Mouse (Mus musculus): Measurements from ENCODE around the gene Akap13.

The Akap13 gene

DNA sequence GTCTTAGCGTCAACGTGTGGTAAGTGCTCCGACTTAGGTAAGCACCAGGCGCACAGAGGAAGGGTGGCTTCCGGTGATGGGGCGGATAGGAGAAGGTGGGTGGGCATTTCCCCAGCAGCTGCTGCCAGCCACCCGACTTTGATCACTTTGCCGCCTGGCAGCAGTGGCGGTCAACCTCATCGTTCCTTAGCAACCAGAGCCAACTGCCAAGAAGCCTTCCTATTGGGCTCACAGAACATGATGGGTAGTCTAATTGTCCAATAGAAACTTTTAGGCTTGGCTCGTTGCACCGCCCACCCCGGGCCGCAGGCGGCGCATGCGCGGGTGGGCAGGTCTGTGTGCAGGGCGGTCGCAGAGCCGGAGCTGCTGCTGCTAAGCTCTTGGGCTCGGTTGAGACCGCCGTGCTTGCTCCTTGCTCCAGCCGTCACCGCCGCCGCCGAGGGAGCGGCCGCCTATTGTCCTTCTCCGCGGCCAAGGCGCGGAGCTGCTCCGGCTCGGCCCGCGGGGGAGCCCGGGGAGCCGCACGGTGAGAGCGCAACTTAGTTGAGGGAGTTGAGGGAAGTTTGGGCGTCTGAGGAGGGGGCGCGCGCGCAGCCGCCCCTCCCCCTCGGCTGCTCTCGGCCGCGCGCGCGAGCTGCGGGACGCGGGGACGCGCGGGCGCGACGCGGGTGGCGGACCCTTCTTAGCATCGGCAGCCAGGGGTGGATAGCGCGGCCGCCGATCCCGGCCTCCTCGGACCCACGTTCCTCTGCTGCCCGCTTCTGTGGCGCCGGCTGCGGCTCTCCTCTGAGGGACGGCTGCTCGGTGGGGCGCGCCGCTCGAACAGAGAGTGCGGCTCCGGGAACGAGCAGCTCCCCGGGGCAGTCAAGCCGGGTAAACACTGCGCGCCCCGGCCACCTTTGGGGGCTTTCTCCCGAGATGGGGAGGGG lies at the start of gene Akap13:
Gene Akap13 (plus strand): TSS at position 312 of the 929 bp plus-strand sequence.
- in situ Hi-C loops (cut with MboI; ENCODE audit: low pct_unique_long_range_greater_than_20kb in 1 of 2, low sequenced_read_pairs in 2 of 2, unreplicated experiment in 1 of 2), result no loop called here

DNA sequence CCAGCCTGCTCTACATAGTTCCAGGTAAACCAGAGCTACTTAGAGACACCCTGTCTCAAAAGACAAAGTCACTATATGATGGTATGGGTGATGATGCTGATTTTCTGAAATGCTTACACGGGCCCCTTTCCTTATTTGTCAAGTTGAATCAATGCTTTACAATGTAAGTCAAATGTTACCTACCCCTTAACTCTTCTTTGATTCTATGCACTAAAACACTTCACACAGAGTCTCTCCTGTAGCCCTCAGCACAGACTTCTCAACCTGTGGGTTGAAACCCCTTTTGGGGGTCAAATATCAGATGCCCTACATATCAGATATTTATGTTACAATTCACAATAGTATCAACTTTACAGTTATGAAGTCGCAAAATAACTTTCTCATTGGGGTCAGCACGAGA lies 44.7 kb upstream of the Akap13 start:
- in situ Hi-C loops (cut with MboI; ENCODE audit: low pct_unique_long_range_greater_than_20kb in 1 of 2, low sequenced_read_pairs in 2 of 2, unreplicated experiment in 1 of 2), result no loop called here

DNA sequence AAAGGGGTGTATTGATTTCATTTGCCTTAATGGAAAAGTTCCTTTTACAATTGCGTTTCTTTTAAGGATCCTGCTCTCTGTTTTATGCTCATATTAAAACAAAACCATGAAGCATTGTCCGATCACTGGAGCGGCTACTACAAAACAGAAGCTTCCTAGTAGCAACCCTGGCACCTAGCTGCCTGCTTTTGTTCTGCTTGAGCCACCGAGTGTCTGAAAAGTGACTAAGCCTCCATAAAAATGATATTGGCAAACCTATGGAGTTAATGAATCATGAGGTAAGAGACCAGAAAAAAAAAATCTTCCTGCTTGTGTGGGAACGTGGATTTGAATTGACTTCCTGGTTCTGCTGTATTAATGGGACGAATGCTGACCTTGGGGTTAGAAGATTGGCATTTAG lies 44.1 kb upstream of the Akap13 start:
- in situ Hi-C loops (cut with MboI; ENCODE audit: low pct_unique_long_range_greater_than_20kb in 1 of 2, low sequenced_read_pairs in 2 of 2, unreplicated experiment in 1 of 2), result no loop called here

DNA sequence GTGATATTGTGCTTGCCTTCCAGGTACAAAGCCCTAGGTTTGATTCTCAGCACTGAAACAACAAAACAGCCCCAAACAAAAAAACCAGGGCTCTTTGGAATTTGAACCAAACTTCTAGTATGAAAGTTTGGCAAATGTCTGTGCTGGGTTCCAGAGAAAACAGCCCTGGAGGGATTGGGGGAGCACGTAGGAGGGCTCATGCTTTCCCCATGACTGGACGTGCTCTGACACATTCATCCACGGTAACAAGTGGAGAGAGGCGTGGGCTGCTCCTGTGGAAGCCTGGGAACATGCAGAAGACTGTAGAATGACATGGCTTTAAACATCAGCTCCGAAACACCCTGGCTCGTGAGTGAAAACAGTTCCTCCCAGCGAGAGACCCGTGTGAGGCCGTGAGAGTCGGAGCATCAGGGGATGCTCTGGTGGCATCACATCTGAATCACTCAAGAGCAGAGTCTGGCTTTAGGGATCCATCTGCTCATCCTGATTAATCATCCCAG lies 43.3 kb upstream of the Akap13 start:
- in situ Hi-C loops (cut with MboI; ENCODE audit: low pct_unique_long_range_greater_than_20kb in 1 of 2, low sequenced_read_pairs in 2 of 2, unreplicated experiment in 1 of 2), result no loop called here

DNA sequence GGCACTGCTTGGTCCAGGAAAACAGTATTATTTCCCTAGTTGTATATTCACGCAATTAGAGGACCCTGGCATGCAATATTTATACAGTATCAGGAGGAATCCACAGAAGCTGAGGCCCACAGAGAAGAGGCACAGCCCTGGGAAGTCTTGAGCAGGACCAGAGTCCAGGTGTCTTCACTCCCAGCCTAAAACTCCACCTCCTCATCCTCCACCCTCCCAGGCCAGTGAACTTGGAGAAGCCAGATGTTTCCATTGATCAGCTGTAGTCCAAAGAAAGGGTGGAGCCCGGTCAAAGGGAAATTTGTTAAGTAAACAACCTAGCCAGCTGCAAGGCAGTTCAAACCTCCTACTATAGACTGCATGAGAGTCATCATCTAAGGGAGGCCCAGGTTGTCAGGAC lies 42.8 kb upstream of the Akap13 start:
- in situ Hi-C loops (cut with MboI; ENCODE audit: low pct_unique_long_range_greater_than_20kb in 1 of 2, low sequenced_read_pairs in 2 of 2, unreplicated experiment in 1 of 2), result no loop called here

DNA sequence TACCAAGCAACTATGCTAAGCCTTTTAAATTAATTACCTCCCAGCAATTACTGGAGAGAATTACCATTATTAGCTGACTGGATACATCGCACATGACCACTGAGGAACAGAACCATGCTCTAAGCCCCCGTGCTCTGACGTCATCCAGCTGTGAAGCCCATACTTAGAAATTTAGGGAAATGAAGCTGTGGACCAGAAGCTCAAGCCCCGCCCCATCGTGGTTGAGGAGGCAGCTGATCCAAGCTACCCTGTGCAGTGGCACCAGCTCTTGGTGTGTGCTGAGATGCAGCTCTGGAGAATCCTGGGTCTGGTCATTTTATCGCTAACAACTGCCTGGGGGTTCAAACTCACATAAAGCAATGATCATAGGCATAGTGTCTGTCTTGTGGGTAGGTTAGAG lies 41.4 kb upstream of the Akap13 start:
- in situ Hi-C loops (cut with MboI; ENCODE audit: low pct_unique_long_range_greater_than_20kb in 1 of 2, low sequenced_read_pairs in 2 of 2, unreplicated experiment in 1 of 2), result no loop called here

DNA sequence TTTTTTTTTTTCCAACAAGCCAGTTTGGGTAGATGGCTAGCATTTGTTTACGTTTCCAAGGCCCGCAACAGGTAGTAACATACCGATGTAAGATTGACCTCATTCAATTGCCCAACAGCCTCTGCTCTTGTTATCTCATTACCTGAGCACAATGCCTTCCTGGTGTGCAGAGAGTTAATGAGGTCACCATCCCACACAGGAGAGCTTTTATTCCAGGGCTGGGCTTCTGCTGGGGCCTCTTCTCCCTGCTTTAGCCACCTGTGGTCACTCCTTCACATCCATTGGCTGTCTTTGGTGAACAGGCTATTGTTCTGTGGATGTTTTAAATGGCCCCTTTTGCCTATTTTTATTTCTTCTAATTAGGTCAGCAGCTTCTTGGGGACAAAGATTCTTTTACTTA lies 41.0 kb upstream of the Akap13 start:
- in situ Hi-C loops (cut with MboI; ENCODE audit: low pct_unique_long_range_greater_than_20kb in 1 of 2, low sequenced_read_pairs in 2 of 2, unreplicated experiment in 1 of 2), result no loop called here

DNA sequence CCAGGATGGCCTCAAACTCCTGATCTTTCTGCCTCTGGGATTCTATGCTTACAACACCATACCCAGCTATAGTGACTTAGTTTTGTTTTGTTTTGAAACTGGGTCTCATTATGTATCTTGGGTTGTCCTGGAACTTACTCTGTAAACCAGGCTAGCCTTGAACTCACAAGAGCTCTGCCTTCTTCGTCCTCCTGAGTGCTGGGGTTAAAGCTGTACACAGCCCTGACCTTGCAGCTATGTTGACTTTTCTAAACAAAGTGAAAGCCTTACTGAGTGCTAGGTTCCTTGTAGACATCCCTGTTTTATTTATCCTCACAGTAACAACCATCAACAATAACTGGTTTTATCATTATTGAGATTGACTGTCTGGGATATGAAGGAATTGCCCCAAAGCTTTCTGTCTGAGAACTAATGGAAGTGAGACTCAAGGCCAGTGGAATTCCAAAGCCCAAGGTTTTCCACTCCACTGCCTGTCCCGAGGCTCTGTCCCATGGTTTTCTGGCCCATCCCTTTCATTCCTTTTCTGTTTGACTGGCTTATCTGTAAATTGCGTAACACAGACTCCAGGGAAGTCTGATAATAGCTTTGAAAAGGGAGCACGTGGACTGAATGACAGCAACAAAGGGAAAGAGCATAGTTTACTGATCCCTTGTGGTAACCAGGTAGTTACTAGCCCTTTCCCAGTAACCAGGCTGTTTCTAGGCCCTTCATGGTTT lies 40.0 kb upstream of the Akap13 start:
- in situ Hi-C loops (cut with MboI; ENCODE audit: low pct_unique_long_range_greater_than_20kb in 1 of 2, low sequenced_read_pairs in 2 of 2, unreplicated experiment in 1 of 2), result no loop called here

DNA sequence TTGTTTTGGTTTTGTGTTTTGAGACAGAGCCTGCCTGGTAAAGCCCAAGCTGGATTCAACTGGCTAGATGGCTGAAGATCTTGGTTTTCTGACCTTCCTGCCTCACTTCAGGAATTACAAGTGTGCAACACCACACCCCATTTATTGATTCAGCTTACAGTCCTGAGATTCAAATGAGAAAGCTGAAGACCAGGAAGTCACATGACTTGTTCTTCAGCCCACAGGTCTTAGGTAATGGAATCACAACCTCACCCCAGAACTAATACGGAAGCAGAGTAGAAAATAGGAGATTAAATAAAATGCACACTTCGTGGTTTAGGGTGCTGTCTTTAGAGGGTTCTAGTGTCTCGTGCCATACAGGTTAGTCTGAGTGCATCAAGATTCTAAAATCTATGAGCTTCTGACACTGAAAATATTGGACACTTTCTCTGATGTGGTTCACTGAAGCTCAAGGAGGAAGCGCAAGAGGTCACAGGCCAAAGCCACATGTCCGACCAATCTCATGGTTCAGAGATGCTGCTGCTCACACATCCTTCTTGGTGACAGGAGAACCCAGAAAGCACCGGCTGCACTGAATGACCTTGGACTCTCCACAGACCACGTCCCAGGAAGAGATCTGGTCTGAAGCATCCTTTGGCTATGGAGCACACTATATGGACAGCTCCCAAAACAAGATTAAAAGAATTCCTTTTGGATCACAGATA lies 39.3 kb upstream of the Akap13 start:
- in situ Hi-C loops (cut with MboI; ENCODE audit: low pct_unique_long_range_greater_than_20kb in 1 of 2, low sequenced_read_pairs in 2 of 2, unreplicated experiment in 1 of 2), result no loop called here

DNA sequence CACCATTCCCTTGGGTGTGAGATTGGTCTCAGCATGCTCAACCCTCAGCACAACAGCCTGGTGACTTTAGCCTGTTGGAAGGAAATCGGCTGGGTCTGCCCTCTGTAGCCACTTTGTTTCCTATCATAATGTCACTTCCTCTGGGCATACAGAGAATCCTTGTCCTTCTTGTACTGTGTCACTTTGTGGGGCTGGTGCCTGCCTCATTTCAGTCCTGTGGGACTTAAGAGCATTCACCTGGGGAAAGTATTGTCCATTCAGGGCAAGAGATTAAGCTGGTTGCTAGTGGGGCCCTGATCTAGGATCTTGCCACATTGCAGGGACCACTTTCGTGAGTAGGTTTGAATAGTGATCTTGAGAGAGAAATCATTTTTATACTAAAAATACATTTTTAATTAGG lies 34.4 kb upstream of the Akap13 start:
- in situ Hi-C loops (cut with MboI; ENCODE audit: low pct_unique_long_range_greater_than_20kb in 1 of 2, low sequenced_read_pairs in 2 of 2, unreplicated experiment in 1 of 2), result no loop called here

DNA sequence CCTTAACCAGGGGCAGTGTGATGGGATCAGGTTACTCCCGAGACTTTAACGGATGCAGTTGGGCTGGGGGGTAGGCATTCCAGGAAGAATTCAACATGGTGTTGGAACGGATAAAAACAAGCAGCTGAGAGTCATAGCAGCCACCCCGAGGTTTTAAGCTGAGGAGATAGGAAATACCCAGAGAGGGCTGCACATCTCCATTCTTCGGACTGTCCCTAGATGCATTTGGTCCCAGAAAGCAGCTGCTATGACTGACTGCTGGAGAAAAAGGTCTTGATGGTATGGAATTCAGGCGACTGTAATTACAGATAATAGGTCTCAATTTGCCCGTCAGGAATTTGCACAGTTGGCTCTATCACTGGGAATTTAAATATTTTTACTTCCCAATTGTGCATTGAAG lies 31.2 kb upstream of the Akap13 start:
- in situ Hi-C loops (cut with MboI; ENCODE audit: low pct_unique_long_range_greater_than_20kb in 1 of 2, low sequenced_read_pairs in 2 of 2, unreplicated experiment in 1 of 2), result no loop called here

DNA sequence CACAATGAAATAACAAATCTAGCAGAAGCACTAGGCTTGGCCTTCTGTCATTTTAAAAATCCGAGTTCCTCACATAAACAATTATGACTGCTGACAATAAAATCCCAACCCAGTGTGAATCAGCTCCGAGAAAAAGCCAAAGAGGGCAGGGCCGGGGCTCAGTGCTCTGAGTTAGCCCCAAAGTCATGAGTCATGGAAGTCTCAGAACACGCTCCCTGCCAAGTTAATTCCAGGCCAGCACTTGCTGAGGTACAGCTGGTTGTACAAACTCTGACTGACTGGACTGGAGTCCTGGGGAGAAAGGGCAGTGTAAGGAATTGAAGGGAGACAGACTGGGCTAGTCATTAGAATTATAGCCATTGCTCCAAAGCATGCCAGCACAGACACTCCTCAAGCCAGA lies 28.0 kb upstream of the Akap13 start:
- in situ Hi-C loops (cut with MboI; ENCODE audit: low pct_unique_long_range_greater_than_20kb in 1 of 2, low sequenced_read_pairs in 2 of 2, unreplicated experiment in 1 of 2), result no loop called here

DNA sequence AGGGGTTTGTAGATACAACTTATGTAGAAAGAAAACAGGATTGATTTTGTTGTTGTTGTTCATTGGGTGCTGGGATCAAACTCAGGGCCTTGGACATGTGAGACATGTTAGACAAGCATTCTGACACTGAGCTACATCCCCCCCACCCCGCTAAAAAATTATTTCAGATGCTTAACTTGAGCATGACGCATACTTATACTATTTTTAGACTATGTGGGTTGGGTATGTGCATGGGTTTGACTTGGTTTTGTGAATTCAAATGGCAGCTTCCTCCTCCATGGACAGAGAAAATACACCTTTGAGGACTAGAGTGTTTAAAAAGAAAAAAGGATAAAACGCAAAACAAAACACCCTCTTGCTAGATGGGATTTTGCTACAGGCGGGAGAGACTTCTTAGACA lies 26.4 kb upstream of the Akap13 start:
- in situ Hi-C loops (cut with MboI; ENCODE audit: low pct_unique_long_range_greater_than_20kb in 1 of 2, low sequenced_read_pairs in 2 of 2, unreplicated experiment in 1 of 2), result no loop called here

DNA sequence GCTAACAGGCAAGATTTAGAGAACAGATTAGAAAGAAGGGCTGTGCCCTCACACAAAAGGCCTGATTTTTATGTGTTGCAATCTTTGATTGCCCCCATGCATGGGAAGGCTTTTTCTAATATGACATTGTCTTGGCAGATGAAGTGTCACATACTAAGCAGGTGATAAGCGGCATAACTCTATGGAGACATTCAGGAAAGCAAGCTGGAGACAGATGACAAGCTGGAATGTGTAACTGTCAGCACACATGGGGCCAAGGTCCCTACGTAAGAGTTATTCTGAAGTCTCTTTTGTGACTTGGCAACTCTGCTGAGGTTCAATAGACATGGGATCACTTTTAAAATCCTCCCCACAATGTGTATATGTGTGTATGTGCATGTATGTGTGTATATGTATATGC lies 24.8 kb upstream of the Akap13 start:
- in situ Hi-C loops (cut with MboI; ENCODE audit: low pct_unique_long_range_greater_than_20kb in 1 of 2, low sequenced_read_pairs in 2 of 2, unreplicated experiment in 1 of 2), result loop anchor here in 1 of 2 experiments (10.0 kb wide), 1 partner anchor 64 kb away; no protein-coding TSS in a partner anchor

DNA sequence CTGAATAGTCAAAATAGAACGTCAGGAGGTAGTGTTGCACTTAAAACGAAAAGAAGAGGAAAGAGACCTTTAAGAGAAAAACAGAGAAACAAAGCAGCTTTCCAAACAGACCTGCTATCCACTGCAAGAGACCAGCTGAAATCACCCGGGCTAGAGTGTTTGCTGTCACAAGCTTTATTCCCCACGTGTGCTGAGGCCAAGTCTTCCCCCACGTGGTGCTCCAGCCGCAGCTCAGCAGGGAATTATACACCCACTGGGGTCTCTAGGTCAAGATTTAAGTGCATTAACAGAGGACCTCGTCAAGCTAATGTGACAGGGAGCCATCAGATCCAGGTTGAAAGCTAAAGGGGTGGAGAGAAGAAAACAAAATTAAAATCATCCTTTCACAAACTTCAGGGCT lies 24.3 kb upstream of the Akap13 start:
- in situ Hi-C loops (cut with MboI; ENCODE audit: low pct_unique_long_range_greater_than_20kb in 1 of 2, low sequenced_read_pairs in 2 of 2, unreplicated experiment in 1 of 2), result loop anchor here in 1 of 2 experiments (10.0 kb wide), 1 partner anchor 64 kb away; no protein-coding TSS in a partner anchor

DNA sequence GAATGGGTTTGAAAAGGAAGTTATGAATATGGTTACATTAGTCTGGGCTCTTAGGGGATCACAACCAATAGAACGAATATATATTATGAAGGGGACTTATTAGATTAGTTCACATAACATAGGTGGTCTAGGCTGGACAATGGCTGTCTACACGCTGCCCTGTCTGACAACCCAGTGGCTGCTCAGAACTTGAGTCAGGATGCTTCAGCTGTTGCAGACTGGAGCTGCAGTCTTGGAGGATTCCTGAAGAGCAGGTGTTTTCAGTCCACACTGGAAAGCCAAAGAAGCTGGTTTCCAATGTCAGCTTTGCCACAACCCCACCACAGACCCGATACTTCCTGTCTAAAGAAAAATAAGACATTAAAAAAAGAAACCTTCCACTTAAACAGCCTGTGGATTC lies 23.3 kb upstream of the Akap13 start:
- in situ Hi-C loops (cut with MboI; ENCODE audit: low pct_unique_long_range_greater_than_20kb in 1 of 2, low sequenced_read_pairs in 2 of 2, unreplicated experiment in 1 of 2), result loop anchor here in 1 of 2 experiments (10.0 kb wide), 1 partner anchor 63 kb away; no protein-coding TSS in a partner anchor

DNA sequence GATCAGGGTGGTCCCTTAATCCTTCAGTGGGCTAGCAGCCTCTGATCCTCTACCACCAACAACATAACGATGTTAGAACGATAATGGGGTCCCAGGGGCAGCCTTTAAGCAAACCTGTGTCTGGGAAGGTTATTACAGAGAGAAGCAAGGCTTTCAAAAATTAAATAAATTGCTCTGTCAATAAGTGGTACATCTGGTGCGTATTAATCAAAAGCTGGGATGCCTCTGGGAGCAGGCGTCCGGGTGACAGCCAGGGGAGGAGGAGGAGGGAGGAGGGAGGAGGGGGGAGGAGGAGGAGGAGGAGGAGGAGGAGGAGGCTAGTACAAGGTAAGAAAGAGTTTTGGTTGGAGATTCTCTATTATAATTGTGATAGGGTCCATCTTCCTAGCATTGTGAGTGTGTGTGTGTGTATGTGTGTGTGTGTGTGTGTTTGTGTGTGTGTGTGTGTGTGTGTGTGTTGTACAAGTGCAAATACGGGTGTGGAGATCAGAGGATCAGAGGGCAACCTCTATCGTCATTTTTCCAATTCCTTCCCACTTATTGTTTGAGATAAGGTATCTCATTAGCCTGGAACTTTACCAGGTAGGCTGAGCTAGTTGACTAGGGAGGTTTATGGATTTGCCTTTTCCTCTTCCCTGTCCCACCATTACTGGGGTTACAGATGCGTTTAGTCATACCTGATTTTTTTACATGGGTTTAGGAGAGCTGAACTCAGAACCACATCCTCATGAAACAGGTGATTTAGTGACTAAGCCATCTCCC lies 18.7 kb upstream of the Akap13 start:
- in situ Hi-C loops (cut with MboI; ENCODE audit: low pct_unique_long_range_greater_than_20kb in 1 of 2, low sequenced_read_pairs in 2 of 2, unreplicated experiment in 1 of 2), result loop anchor here in 1 of 2 experiments (10.0 kb wide), 1 partner anchor 58 kb away; no protein-coding TSS in a partner anchor

DNA sequence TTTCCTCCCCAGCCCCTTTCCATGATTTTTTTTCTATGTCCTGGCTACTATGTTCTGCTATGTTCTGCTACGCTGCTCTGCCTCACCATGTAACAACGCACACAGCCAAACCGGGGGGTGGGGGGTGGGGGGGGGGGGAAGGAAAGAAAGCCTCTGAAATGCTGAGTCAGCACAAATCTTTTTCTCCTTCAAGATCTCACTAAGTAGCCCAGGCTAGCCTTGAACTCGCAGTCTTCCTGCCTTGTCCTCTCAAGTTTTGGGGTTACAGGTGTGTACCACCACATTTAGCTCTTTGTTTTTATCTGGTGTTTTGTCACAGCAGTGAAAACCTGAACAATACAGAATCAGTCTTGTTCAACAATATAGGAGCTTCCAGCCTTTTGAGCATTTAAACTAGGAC lies 15.8 kb upstream of the Akap13 start:
- in situ Hi-C loops (cut with MboI; ENCODE audit: low pct_unique_long_range_greater_than_20kb in 1 of 2, low sequenced_read_pairs in 2 of 2, unreplicated experiment in 1 of 2), result loop anchor here in 1 of 2 experiments (10.0 kb wide), 1 partner anchor 55 kb away; no protein-coding TSS in a partner anchor

All from mouse embryonic stem cell (cell line).